Mouse (Mus musculus) frontal cortex, postnatal 10 days (tissue): Measurements from ENCODE around the gene Caprin2.
A peak's percentile ranks its signal among the peaks of the same experiment; 100 is the strongest.

Experiments used
- DNase-seq, 2 experiments: peaks; one replicate each; pipeline ENCODE4 v3.0.0; 2022; ENCODE audit warnings: low spot score in 2 of 2, mixed read lengths in 1 of 2

Caprin2 gene

DNA sequence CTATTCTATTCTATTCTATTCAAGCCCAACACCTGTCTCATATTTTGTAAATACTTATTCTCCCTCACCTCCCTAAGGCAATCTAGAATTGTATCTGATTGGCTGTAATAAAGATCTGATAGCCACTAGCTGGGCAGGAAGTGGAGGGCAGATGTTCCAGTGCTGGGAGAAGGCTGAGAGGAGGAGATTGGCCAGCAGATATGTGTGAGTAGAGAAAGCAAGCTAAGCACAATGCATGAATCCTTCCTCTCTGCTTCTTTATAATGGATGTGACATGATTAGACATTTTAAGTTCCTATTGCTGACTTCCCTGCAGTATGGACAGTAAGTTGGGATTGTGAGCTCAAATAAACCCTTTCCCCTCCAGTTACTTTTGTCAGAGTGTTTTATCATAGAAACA lies 57.6 kb downstream of the Caprin2 start:
- DNase-seq: no peak

DNA sequence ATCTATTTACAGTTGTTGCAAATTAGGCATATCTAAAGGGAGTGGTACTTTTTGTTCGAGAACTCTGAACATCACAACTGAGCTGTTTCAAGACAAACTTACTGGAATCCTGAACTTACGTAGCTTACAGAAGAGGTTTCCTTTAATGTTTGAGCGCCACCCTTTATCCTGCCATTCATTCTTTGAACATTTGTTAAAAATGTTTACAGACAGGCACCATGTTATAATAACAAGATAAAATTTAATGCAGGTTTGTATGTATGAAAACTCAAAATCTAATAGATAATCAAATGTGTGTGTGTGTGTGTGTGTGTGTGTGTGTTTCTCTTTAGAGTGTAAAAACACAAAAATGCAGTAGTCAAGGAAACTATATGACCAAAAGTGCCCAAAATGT lies 64.3 kb downstream of the Caprin2 start:
- no peak for DNase-seq

DNA sequence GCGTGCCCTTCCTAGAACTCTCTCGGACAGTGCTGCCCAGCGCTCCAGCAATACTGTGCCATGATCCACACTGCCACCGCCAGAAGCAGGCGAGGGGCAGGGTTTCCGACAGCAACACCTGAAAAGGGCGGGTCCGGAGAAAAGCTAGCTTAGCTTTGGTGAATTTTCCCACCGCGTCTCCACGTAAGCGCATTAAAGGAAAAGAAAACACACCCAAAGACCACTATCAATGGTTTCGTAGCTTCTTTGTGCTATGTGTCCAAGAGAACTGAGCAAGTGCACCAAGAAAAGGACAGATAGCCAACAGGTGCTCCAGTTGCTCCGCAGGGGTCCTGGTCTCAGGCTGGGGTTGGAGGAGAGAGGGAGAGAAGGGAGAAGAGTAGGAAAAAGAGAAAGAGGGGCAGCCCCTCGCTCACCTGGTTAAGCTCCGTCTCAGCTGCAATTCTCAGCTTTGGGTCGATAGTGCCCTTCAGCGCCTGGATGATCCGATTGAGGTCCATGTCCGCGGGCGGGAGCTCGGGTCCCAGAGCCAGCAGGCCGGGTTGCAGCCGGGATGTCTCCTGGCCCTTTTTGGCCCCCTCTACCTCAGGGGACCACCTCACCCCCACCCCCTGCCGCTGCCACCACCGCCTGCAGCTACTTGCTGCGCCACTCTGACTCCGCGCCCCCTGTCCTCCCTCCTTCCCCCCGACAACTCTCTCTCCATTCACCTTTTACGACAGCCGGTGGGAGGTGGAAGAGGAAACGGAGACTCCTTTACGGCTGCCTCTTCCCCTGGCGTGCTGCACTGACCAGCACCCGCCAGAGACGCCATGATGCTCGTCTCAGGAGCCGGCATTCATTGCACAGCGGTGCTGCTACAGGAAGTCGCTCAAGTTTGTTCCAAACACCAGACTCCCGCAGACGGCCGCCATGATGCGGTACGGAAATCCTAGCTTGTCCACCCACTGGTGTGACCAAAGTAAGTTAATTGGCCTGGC lies 65.0 kb downstream of the Caprin2 start, which contains the start of gene Ipo8:
Gene Ipo8, minus strand, starts transcription at position 720 of the 980 bp plus-strand sequence.
- DNase-seq: peak; percentile 91 to 93

DNA sequence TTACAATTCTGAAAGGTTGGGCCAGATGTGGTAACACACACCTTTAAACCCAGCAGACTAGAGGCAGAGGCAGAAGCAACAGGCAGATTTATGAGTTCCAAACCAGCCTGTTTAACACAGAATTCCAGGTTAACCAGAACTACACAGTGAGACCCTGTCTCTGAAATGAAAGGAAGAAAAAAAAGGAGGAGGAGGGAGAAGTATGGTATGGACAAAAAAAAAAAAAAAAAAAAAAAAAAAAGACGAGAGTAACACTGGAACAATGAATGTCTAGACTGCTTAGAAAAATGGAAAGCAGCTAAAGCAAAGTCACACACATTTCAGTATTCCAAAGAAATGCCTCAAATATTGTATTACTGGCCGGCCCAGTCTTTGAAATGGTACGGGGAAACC lies 65.7 kb downstream of the Caprin2 start:
- no peak for DNase-seq

DNA sequence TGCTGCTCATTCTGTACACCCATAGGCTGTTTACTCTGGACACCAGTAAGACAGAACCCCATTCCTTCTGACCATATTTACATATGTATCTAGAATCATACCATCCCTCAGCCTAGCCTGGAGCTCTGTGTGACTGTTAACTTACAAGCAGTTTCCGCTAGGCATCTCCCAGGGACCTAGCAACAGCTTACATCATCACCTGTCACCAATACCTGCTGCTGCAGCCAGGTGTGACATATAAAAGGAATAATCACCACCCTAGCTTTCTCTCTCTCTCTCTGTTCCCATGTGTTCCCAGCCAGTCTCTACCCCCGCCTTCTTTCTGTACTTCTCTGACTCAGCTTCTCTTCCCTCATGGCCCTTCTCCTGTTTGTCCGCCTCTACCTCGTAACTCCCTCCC lies 69.9 kb downstream of the Caprin2 start:
- DNase-seq: no peak

DNA sequence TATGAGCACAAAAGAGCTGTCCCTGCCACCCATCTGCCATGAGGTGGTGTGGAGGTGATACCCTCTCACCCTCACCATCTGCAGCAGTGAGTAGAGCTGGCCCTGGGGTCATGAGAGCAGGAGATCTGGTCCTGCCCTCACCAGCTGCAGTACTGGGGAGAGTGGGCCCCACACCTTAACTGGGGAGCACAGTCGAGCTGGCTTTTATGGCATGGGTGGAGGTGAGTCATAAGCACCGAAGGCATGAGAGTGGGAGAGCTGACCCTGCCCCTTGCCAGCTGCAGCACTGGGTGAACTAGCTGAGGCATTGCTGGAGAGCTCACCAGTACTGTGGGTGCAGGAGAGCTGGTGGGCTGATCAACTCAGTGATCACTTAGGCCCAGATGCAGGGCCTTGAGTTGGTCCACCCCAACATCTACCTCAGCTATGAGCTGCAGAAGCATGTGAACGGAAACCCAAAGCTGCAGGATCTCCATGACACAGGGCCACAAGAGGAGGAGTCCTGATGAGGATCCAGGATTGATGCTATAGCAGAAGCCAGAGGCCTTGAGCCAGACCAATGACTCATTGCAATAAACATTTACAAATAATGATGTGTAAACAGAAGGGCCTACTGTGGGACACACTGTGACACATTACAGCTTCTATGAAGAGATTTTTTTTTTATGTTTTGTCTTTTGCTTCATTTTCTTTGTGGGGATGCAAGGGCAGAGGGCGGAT lies 77.3 kb downstream of the Caprin2 start:
- DNase-seq: no peak

DNA sequence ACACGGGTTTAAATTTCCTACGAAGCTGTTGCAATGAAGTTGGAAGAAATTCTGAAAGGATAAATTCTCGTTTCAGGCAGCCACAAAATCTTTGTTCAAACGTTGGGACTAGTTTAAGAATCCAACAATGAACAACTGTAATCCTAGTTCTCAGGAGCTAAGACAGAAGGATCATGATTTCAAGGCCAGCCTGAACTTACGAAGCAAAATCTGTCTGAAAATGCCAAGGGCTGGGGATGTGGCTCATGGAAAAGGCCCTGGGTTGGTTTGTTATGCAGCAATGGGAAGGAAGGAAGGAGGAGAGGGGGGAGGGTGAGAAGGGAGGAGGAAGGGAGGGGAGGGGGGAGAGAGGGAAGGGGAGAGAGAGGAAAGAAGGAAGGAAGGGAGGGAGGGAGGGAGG lies 79.3 kb downstream of the Caprin2 start:
- no peak for DNase-seq

DNA sequence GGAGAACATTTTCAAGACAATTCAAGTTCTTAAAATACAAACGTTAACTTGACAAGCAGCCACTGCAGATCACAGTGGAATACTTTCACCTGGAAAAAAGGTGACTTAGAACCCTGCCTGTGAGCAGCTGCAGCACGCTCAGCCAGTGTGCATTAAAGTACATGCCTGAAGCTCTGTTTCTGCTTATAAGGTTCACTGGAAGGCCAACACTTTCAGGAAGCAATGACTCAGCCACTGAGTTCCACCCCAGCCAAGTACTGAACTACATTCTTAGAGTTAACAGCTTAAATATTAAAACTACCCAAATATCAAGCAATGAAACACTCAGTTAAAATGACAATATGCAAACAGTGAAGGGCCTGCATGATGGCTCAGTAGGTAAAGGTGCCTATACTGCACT lies 84.9 kb downstream of the Caprin2 start:
- DNase-seq: no peak

DNA sequence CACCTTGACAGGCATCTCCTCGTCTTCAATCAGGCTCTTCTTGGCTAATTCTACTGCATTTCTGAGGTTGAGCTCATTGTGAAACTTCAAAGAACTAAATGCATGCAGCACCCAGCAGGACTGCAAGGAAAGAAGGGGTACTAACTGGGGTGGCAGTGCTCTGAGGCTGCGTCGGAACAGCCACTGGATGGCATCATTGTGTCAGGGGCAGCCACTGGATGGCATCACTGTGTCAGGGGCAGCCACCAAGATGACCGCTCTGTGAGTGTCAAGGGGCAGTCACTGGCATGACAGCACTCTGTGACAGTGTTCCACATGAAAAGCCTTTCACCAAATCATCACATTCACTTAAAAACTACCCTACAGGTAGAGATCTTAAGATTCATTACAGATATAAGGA lies 96.3 kb downstream of the Caprin2 start:
- no peak for DNase-seq

DNA sequence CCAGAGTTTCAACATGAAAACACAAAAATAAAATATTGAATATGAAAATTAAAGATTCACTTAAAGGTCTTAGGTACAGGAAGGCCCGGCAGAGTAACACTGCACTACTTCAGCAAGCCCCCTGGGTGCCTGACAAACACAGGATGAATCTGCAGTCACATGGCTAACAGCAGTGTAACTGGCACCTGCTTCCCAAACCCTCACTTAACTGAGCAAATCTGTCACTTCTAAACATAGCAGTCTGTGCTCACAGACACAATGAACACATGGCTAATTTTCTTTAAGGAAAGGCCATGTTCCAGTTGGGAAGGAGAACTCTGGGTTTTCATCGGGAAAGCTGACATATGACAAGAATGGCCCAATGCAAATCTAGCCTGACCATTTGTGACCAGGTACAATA lies 100.9 kb downstream of the Caprin2 start:
- DNase-seq: no peak
